Mouse (Mus musculus): ENCODE data around the gene Abhd17b.
"Not testable (repeated sequence)": the region's sequence is repeated elsewhere in the genome, so short reads cannot be mapped to it uniquely, and the experiment has no call there.

Gene Abhd17b

GRCm38 (mm10) chr19:21652285-21653171, 457 bp upstream of the Abhd17b start, which contains the start of gene 1110059E24Rik:
1110059E24Rik (minus strand) TSS chr19:21652976.
- peak; percentile 93 to 97 for DNase-seq (ENCODE audit: low spot score in 2 of 2)

DNA sequence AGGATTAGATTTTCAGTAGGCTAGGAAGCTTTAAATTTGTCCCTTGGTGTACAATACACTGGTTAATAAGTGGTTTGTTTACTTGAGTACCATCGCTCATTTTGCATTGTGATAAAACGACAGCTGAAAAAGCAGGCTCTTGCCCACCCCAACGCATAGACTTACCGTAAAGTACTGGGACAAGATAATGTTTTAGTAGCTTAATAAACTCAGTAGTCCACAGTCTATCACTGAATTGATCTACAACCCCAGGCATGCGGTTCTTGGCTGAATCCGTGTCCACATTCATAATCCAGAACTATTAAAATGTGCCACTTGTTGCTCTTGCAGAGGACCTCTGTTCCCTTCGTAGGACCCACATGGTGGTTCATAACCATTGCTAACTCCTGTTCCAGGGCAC, 1.8 kb downstream of the Abhd17b start:
- DNase-seq (ENCODE audit: low spot score in 2 of 2), result no peak

DNA sequence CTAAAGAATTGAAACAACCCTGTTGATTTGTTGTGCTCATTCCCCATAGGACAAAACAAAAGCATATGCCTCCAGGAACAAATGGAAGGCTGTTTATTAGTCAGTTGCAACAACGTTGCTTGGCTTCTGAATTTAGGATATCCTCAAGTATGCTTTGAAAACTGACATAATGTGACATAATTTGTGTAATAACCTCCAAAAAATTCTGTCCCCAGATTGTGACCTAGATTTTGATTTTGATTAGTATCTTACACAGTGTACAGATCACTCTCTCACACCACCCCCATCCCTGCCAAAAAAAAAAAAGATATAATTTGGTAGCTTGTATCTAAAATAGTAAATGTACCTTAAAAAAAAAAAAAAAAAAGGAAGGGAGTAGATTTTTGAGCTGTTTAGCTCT, 7.7 kb downstream of the Abhd17b start:
- no peak for DNase-seq (ENCODE audit: low spot score in 2 of 2)

GRCm38 (mm10) chr19:21663756-21664456, 10.9 kb downstream of the Abhd17b start:
- DNase-seq (ENCODE audit: low spot score in 2 of 2), result no peak

- DNase-seq (ENCODE audit: low spot score in 2 of 2), result no peak
Measured at GRCm38 (mm10) chr19:21669650-21670049, 16.7 kb downstream of the Abhd17b start.

DNA sequence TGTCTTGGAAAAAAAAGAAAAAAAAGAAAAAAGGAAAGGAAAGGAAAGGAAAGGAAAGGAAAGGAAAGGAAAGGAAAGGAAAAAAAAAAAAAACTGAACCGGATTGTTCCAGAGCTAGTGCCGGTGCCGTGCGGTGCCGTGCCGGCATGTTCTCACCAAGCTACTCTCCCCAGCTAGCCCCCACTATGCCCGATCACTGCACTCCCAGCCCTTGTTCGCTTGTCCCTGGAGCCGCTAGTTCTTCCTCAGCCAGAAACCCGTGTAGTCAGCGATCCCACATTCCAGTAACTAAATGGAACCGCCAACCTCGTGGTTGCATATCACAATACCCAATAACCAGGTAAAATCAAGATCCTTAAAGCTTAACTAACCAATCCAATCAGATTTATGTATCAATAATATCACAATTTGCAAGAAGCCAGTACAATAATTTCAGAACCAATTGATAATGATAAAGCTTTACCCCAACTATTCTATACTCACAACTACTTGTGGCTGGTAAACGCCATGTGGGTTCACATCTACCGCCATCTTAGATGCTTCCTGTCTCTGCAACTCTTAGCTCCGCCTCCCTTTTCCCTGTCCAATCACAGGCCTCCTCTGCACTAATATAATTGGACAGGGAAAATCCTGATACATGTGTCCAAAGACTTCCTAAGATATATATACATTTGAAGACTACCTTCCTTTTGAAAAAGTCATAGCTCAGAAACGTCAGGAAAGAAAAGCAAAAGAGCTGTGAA, 21.5 kb downstream of the Abhd17b start:
- no peak for DNase-seq (ENCODE audit: low spot score in 2 of 2)

- DNase-seq (ENCODE audit: low spot score in 2 of 2), result no peak
Measured at GRCm38 (mm10) chr19:21680091-21680490, 27.1 kb downstream of the Abhd17b start.

DNA sequence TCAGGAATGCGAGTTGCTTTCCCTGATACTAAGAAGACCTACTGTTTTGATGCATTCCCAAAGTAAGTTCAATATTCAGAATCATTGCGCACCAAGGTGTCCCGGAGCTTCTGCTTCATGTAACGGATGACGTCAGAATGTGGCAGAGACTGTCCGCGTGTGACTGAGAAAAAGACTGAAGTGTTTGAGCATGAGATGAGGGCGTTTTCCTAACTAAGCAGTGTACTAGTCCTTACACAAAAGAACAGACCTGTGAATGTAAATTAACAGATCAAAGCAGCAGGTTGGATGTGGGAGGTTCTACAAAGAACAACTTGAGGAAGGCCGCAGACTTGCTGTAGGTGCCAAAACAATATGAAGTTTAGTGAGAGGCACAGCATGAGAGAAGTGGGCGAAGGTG, 28.0 kb downstream of the Abhd17b start:
- DNase-seq (ENCODE audit: low spot score in 2 of 2), result no peak

DNA sequence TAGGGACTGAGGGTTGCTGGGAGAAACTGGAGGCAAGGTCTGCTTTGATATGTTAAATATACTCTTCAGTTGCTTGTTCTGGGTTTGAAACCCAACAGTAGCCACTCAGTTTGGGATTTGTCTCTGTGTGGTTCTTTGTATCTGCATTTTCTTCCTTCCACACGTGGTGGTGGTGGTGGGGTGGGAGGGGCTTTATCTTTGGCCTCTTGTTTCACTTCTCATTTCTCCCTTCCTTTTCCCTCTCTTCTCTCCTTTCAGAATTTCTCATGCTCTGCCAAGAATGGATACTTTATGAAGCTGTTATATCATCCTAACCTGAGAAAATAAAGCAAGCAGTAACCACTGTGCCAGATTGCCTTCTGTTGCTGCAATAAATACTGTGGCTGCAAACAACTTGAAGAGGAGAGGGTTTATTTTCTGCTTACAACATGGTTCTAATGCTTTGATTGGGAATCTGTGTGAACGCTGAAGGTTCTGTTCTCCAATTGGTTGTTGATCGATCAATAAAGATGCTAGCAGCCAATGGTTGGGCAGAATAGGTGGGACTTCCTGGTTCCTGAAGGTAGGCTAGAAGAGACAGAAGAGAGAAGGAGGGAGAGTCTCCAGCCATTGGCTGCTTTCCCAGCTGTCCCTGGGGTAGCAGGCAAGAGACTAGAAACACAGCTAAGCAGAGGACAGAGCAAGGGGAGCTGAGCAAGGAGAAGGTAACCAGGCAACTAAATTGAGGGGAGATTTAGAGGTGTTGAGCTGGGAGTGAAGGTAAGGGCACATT, 60.5 kb downstream of the Abhd17b start:
- DNase-seq (ENCODE audit: low spot score in 2 of 2), result peak in 1 of 2 experiments; percentile 36

DNA sequence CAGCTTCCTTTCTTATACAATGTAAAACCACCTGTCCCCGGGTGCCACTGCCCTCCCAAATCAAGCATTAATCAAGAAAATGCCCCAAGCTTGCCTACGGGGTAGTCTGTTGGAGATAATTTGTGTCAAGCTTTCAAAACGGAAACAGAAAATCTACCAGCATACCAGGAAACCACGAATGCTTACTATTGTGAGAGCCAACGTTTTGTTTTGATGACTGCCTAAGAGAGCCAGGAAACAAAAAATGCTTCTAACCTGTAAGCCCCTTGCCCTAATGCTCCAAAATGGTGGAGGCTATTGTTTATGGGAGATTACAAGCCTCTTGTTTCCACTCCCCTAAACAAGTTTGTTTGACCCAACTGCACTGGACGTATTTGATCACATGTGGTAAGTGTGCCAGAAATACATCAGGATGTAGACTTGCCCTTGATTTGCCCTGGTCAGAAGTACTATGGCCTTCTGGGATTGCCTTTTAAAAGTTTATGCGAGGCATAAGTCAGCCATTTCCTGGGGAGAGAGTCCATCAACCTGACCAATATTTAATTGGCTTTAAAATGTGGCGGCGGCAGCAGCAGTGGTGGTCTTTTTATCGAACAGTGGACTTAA, 61.4 kb downstream of the Abhd17b start:
- DNase-seq (ENCODE audit: low spot score in 2 of 2), result no peak

GRCm38 (mm10) chr19:21715005-21715442, 62.0 kb downstream of the Abhd17b start:
- no peak for DNase-seq (ENCODE audit: low spot score in 2 of 2)

DNA sequence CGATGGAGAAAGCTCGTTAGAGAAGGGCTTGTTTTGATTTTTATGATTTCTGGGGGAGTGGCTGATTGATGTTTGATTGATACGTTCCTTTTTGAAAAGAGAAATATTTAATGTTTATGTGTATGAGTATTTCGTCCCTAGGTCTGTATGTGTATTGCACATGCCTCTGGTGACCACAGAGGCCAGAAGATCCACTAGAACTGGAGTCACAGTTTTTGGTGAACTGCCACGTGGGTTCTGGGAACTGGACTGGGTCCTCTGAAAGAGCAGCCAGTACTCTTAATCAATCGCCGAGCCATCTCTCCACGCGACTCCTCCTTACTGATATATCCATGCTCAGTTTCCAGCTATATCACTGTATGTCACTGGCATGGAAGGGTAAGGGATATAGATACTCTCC, 62.5 kb downstream of the Abhd17b start:
- no peak for DNase-seq (ENCODE audit: low spot score in 2 of 2)

- no peak for DNase-seq (ENCODE audit: low spot score in 2 of 2)
Measured at GRCm38 (mm10) chr19:21716456-21716855, 63.5 kb downstream of the Abhd17b start.

DNA sequence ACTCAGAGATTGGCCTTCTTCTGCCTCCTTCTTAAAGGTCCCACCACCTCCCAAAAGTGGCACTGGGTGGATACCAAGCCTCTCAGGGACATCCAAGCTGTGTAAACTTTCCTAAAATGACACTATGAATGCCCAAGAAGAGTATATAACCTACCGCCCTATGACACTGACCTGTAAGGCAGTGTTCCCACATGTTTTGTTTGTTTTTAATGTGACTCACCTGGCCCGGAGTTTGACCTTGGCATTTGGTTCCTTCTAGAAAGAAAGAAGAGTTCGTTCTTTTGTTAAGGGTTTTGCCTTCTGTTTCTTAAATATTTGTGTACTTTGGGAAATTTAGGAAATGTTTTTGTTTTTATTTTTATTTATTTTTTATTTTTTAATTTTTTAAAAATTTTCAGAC, 66.2 kb downstream of the Abhd17b start:
- DNase-seq (ENCODE audit: low spot score in 2 of 2), result no peak

- DNase-seq (ENCODE audit: low spot score in 2 of 2), result no peak
Measured at GRCm38 (mm10) chr19:21720950-21721349, 68.0 kb downstream of the Abhd17b start.

- not testable (repeated sequence) for DNase-seq (ENCODE audit: low spot score in 2 of 2)
Measured at GRCm38 (mm10) chr19:21723280-21723679, 70.3 kb downstream of the Abhd17b start.

GRCm38 (mm10) chr19:21723911-21724655, 71.1 kb downstream of the Abhd17b start:
- peak; percentile 76 to 78 for DNase-seq (ENCODE audit: low spot score in 2 of 2)

GRCm38 (mm10) chr19:21725168-21725567, 72.2 kb downstream of the Abhd17b start:
- no peak for DNase-seq (ENCODE audit: low spot score in 2 of 2)

GRCm38 (mm10) chr19:21727081-21727480, 74.1 kb downstream of the Abhd17b start:
- DNase-seq (ENCODE audit: low spot score in 2 of 2), result no peak

DNA sequence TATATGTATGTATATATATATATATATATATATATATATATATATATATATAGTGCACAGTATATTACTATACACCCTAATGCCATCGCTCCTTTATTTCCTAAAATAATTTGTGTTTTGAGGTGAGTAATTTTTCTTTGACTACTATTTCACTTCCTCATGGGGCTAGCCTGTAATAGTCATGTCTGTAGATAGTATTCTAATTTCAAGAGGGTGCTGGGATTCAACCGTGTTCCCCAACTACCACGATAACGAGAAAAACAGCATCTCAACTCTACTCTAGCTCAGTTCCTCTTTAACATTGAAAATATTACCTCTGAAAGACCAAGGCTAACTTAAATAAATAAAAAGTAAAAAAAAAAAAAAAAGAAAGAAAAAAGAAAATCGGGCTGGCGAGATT, 75.4 kb downstream of the Abhd17b start:
- DNase-seq (ENCODE audit: low spot score in 2 of 2), result no peak

Measured in left cerebral cortex, adult 9 months (tissue).